Mouse (Mus musculus): Measurements from ENCODE around the gene Wnt2b.

Wnt2b gene

GRCm38 (mm10) chr3:104961066-104962059 lies at the start of gene Wnt2b:
Gene Wnt2b (minus strand): TSS chr3:104961921.
- in situ Hi-C loops (cut with MboI, MseI) = loop anchor here (5.0 kb wide), 1 partner anchor 184 kb away; no protein-coding TSS in a partner anchor

GRCm38 (mm10) chr3:105010681-105011339 lies 49.1 kb upstream of the Wnt2b start:
- in situ Hi-C loops (cut with MboI, MseI) = no loop called here

GRCm38 (mm10) chr3:105008070-105008469 lies 46.3 kb upstream of the Wnt2b start:
- in situ Hi-C loops (cut with MboI, MseI) = no loop called here

GRCm38 (mm10) chr3:105006101-105006500 lies 44.4 kb upstream of the Wnt2b start:
- in situ Hi-C loops (cut with MboI, MseI) = no loop called here

GRCm38 (mm10) chr3:105005561-105006065 lies 43.9 kb upstream of the Wnt2b start:
- in situ Hi-C loops (cut with MboI, MseI) = no loop called here

GRCm38 (mm10) chr3:105005011-105005410 lies 43.3 kb upstream of the Wnt2b start:
- in situ Hi-C loops (cut with MboI, MseI) = no loop called here

- in situ Hi-C loops (cut with MboI, MseI) = no loop called here
Measured at GRCm38 (mm10) chr3:105003960-105004463, 42.3 kb upstream of the Wnt2b start.

- in situ Hi-C loops (cut with MboI, MseI) = no loop called here
Measured at GRCm38 (mm10) chr3:105001374-105001773, 39.7 kb upstream of the Wnt2b start.

- in situ Hi-C loops (cut with MboI, MseI) = no loop called here
Measured at GRCm38 (mm10) chr3:105000561-105000960, 38.8 kb upstream of the Wnt2b start.

GRCm38 (mm10) chr3:104997563-104997962 lies 35.8 kb upstream of the Wnt2b start:
- in situ Hi-C loops (cut with MboI, MseI) = no loop called here

GRCm38 (mm10) chr3:104995707-104996106 lies 34.0 kb upstream of the Wnt2b start:
- in situ Hi-C loops (cut with MboI, MseI) = no loop called here

- in situ Hi-C loops (cut with MboI, MseI) = loop anchor here (5.0 kb wide), 1 partner anchor 58 kb away; the partner anchor contains the start of gene Cttnbp2nl
Measured at GRCm38 (mm10) chr3:104994415-104994841, 32.7 kb upstream of the Wnt2b start.

GRCm38 (mm10) chr3:104993800-104994199 lies 32.1 kb upstream of the Wnt2b start:
- in situ Hi-C loops (cut with MboI, MseI) = loop anchor here (5.0 kb wide), 1 partner anchor 59 kb away; the partner anchor contains the start of gene Cttnbp2nl

- in situ Hi-C loops (cut with MboI, MseI) = loop anchor here (5.0 kb wide), 1 partner anchor 59 kb away; the partner anchor contains the start of gene Cttnbp2nl
Measured at GRCm38 (mm10) chr3:104992709-104993388, 31.1 kb upstream of the Wnt2b start.

- in situ Hi-C loops (cut with MboI, MseI) = loop anchor here (5.0 kb wide), 1 partner anchor 61 kb away; the partner anchor contains the start of gene Cttnbp2nl
Measured at GRCm38 (mm10) chr3:104991703-104992102, 30.0 kb upstream of the Wnt2b start.

- in situ Hi-C loops (cut with MboI, MseI) = no loop called here
Measured at GRCm38 (mm10) chr3:104987884-104988283, 26.2 kb upstream of the Wnt2b start.

GRCm38 (mm10) chr3:104979735-104980134 lies 18.0 kb upstream of the Wnt2b start:
- in situ Hi-C loops (cut with MboI, MseI) = no loop called here

GRCm38 (mm10) chr3:104967548-104968300 lies 6.0 kb upstream of the Wnt2b start:
- in situ Hi-C loops (cut with MboI, MseI) = no loop called here

GRCm38 (mm10) chr3:104965991-104966554 lies 4.4 kb upstream of the Wnt2b start:
- in situ Hi-C loops (cut with MboI, MseI) = no loop called here
